In genomic region chr17:36897065-36897464, GRCm38 (mm10) we compare ENCODE assay signal across 28 mouse cellular contexts. TPM values are rescaled to one million over a fixed set of nuclear protein-coding genes. Genes with fewer than 3 reads are reported as not detected.
A peak's percentile ranks its signal among the peaks of the same experiment; 100 is the strongest.
DNase-seq lines count a peak whose midpoint lies in the region; ATAC-seq lines count a peak whose summit lies in the region.
"Had no signal": no experiment of that assay in that cellular context is flagged by ENCODE, and none has a peak within 500 bp of the region (broad histone marks: within the 10 kb centered on the region; RNA-seq: fewer than 3 reads in every experiment).

No protein-coding gene starts in this region.

- H3K36me3 ChIP-seq in heart, embryonic 10.5 days, result no peaks in the 10 kb centered on the region
- no peaks in the 10 kb centered on the region for H3K36me3 ChIP-seq in intestine, embryonic 14.5 days (ENCODE audit: control insufficient read depth, insufficient read depth, low read length)
- no peaks in the 10 kb centered on the region for H3K36me3 ChIP-seq in intestine, embryonic 16.5 days (ENCODE audit: control insufficient read depth, insufficient read depth, low read length)
- H3K36me3 ChIP-seq: embryonic facial prominence, embryonic 13.5 days; embryonic facial prominence, embryonic 15.5 days; forebrain, embryonic 10.5 days; forebrain, embryonic 12.5 days; G1E had no signal

- no peak overlapping the region for H3K9ac ChIP-seq in intestine, embryonic 14.5 days (ENCODE audit: low read length)
- H3K9ac ChIP-seq in intestine, embryonic 16.5 days (ENCODE audit: low read depth, low read length), result no peak overlapping the region
- H3K9ac ChIP-seq: embryonic facial prominence, embryonic 13.5 days; embryonic facial prominence, embryonic 15.5 days; forebrain, embryonic 12.5 days had no signal

- peak; percentile 80 for ATAC-seq in intestine, embryonic 14.5 days (replicated peaks; ENCODE audit: low FRiP score, low TSS enrichment, low read depth)
- ATAC-seq in intestine, embryonic 16.5 days, result peak; percentile 86
- no peak for ATAC-seq in monocyte, adult 5-6 weeks (replicated peaks; ENCODE audit: insufficient number of reproducible peaks, low FRiP score, low TSS enrichment, poor library complexity, severe bottlenecking)
- ATAC-seq: activated CD4-positive, CD25-positive, alpha-beta regulatory T cell, adult 4 months; CD4-positive, CD25-positive, alpha-beta regulatory T cell, adult 4 months; forebrain, embryonic 14.5 days; Patski had no signal

- no peak overlapping the region for H3K27ac ChIP-seq in heart, embryonic 10.5 days
- H3K27ac ChIP-seq in intestine, embryonic 14.5 days (ENCODE audit: low read depth), result peak overlapping the region; percentile 73
- peak overlapping the region; percentile 97 for H3K27ac ChIP-seq in intestine, embryonic 16.5 days (ENCODE audit: low read length)
- H3K27ac ChIP-seq: embryonic facial prominence, embryonic 13.5 days; embryonic facial prominence, embryonic 15.5 days; forebrain, embryonic 10.5 days; forebrain, embryonic 12.5 days had no signal

- no peaks in the 10 kb centered on the region for H3K4me1 ChIP-seq in heart, embryonic 10.5 days
- H3K4me1 ChIP-seq in intestine, embryonic 14.5 days (replicated peaks; ENCODE audit: control insufficient read depth, insufficient read depth, low read length), result no peaks in the 10 kb centered on the region
- H3K4me1 ChIP-seq in intestine, embryonic 16.5 days (ENCODE audit: control insufficient read depth, insufficient read depth, low read length), result 0 out of 2 replicates have a peak, but pooled peaks cover 2% of the 10 kb centered on the region
- H3K4me1 ChIP-seq: embryonic facial prominence, embryonic 13.5 days; embryonic facial prominence, embryonic 15.5 days; forebrain, embryonic 10.5 days; forebrain, embryonic 12.5 days had no signal

- peak; percentile 70 for DNase-seq in heart, adult 11 months
- DNase-seq in heart, embryonic 10.5 days (ENCODE audit: low spot score), result no peak
- no peak for DNase-seq in intestine, embryonic 14.5 days (ENCODE audit: low spot score)
- peak; percentile 89 for DNase-seq in large intestine, adult 2 months (ENCODE audit: low read depth, low spot score)
- no peak for DNase-seq in thymus, adult 18-20 months
- no peak for DNase-seq in gastrocnemius, adult 18-20 months (ENCODE audit: low spot score)
- DNase-seq: adrenal gland, adult 8-10 months; B cell, adult 2 months; cerebellum, adult 11-12 months had no signal

- H3K4me2 ChIP-seq in intestine, embryonic 14.5 days (ENCODE audit: low read length), result no peak overlapping the region
- peak overlapping the region; percentile 38 for H3K4me2 ChIP-seq in intestine, embryonic 16.5 days (ENCODE audit: low read depth, low read length)
- H3K4me2 ChIP-seq: embryonic facial prominence, embryonic 13.5 days; embryonic facial prominence, embryonic 15.5 days; forebrain, embryonic 12.5 days had no signal

- H3K9me3 ChIP-seq in heart, embryonic 10.5 days, result no peaks in the 10 kb centered on the region
- H3K9me3 ChIP-seq in intestine, embryonic 14.5 days (ENCODE audit: control insufficient read depth, low read length), result no peaks in the 10 kb centered on the region
- H3K9me3 ChIP-seq in intestine, embryonic 16.5 days (ENCODE audit: control insufficient read depth, low read length), result no peaks in the 10 kb centered on the region
- H3K9me3 ChIP-seq: embryonic facial prominence, embryonic 13.5 days; embryonic facial prominence, embryonic 15.5 days; forebrain, embryonic 10.5 days; forebrain, embryonic 12.5 days; G1E had no signal

- no peak overlapping the region for H3K4me3 ChIP-seq in heart, embryonic 10.5 days
- no peak overlapping the region for H3K4me3 ChIP-seq in intestine, embryonic 14.5 days (ENCODE audit: low read depth, low read length)
- H3K4me3 ChIP-seq in intestine, embryonic 16.5 days (ENCODE audit: low read length), result peak overlapping the region; percentile 17; the same call in 1 of the 2 replicates
- H3K4me3 ChIP-seq: embryonic facial prominence, embryonic 13.5 days; embryonic facial prominence, embryonic 15.5 days; erythroblast, embryonic 14.5 days; forebrain, embryonic 10.5 days; forebrain, embryonic 12.5 days had no signal

- no peaks in the 10 kb centered on the region for H3K27me3 ChIP-seq in heart, embryonic 10.5 days (ENCODE audit: insufficient read depth, poor library complexity, severe bottlenecking)
- H3K27me3 ChIP-seq in intestine, embryonic 14.5 days (replicated peaks; ENCODE audit: control insufficient read depth, insufficient read depth, low read length), result no peaks in the 10 kb centered on the region
- H3K27me3 ChIP-seq in intestine, embryonic 16.5 days (replicated peaks; ENCODE audit: control insufficient read depth, insufficient read depth, low read length), result no peaks in the 10 kb centered on the region
- H3K27me3 ChIP-seq: CH12.LX; embryonic facial prominence, embryonic 15.5 days; forebrain, embryonic 12.5 days had no signal

RNA-seq across cellular contexts. Expression of gene Trim31, which starts 0.9 kb away (rescaled TPM):
- polyA plus RNA-seq in heart, embryonic 10.5 days (2016; fragmentation: Nextera tagmentation; extraction: Ambion mirVana), result not detected in 2 replicates
- polyA plus RNA-seq in intestine, embryonic 14.5 days (2014; fragmentation: Nextera tagmentation; extraction: Ambion mirVana), result 21.4 and 25.7 TPM in 2 replicates
- 63.1 and 69.7 TPM in 2 replicates for polyA plus RNA-seq in intestine, embryonic 16.5 days (2015; fragmentation: Nextera tagmentation; extraction: Ambion mirVana)
- polyA plus RNA-seq in large intestine, adult 2 months (2012; rRNA removed), result 45.9 and 70.6 TPM in 2 replicates
- total RNA-seq in monocyte, adult 5-6 weeks (2017), result not detected in 3 replicates
- total RNA-seq in gastrocnemius, adult 18-20 months (2021), result not detected
- total RNA-seq: adrenal gland, adult 18-20 months; adrenal gland, adult 8-10 months; adrenal gland, postnatal 14 days; adrenal gland, postnatal 36 days; CH12.LX; common myeloid progenitor, adult 5-6 weeks; G1E had no signal
- polyA plus RNA-seq: activated CD4-positive, CD25-positive, alpha-beta regulatory T cell, adult 4 months; CD4-positive, CD25-positive, alpha-beta regulatory T cell, adult 4 months; cerebellum, adult 2 months; embryonic facial prominence, embryonic 11.5 days; embryonic facial prominence, embryonic 13.5 days; embryonic facial prominence, embryonic 15.5 days; erythroblast, embryonic 14.5 days; forebrain, embryonic 10.5 days; forebrain, embryonic 12.5 days; forebrain, embryonic 14.5 days; G1E; Patski had no signal

RNA-seq across cellular contexts. Expression of gene Trim40, which starts 7.1 kb away (rescaled TPM):
- not detected in 2 replicates for polyA plus RNA-seq in heart, embryonic 10.5 days (2016; fragmentation: Nextera tagmentation; extraction: Ambion mirVana)
- polyA plus RNA-seq in intestine, embryonic 14.5 days (2014; fragmentation: Nextera tagmentation; extraction: Ambion mirVana), result 0.11 and 0.78 TPM in 2 replicates
- 2.3 and 2.6 TPM in 2 replicates for polyA plus RNA-seq in intestine, embryonic 16.5 days (2015; fragmentation: Nextera tagmentation; extraction: Ambion mirVana)
- 65.2 and 73.9 TPM in 2 replicates for polyA plus RNA-seq in large intestine, adult 2 months (2012; rRNA removed)
- total RNA-seq in monocyte, adult 5-6 weeks (2017), result not detected in 3 replicates
- not detected for total RNA-seq in gastrocnemius, adult 18-20 months (2021)
- total RNA-seq: adrenal gland, postnatal 14 days; CH12.LX; common myeloid progenitor, adult 5-6 weeks; G1E had no signal
- polyA plus RNA-seq: activated CD4-positive, CD25-positive, alpha-beta regulatory T cell, adult 4 months; CD4-positive, CD25-positive, alpha-beta regulatory T cell, adult 4 months; embryonic facial prominence, embryonic 11.5 days; embryonic facial prominence, embryonic 13.5 days; embryonic facial prominence, embryonic 15.5 days; erythroblast, embryonic 14.5 days; forebrain, embryonic 10.5 days; forebrain, embryonic 12.5 days; forebrain, embryonic 14.5 days; G1E; Patski had no signal

RNA-seq across cellular contexts. Expression of gene Trim10, which starts 27.7 kb away (rescaled TPM):
- 18.6 and 21.5 TPM in 2 replicates for polyA plus RNA-seq in heart, embryonic 10.5 days (2016; fragmentation: Nextera tagmentation; extraction: Ambion mirVana)
- 0.97 and 1.6 TPM in 2 replicates for polyA plus RNA-seq in intestine, embryonic 14.5 days (2014; fragmentation: Nextera tagmentation; extraction: Ambion mirVana)
- 3.3 and 5.7 TPM in 2 replicates for polyA plus RNA-seq in intestine, embryonic 16.5 days (2015; fragmentation: Nextera tagmentation; extraction: Ambion mirVana)
- 0.12 and 0.24 TPM in 2 replicates for polyA plus RNA-seq in large intestine, adult 2 months (2012; rRNA removed)
- total RNA-seq in monocyte, adult 5-6 weeks (2017), result 0.49 to 16.6 TPM (median 11.1 TPM) in 3 replicates
- total RNA-seq in gastrocnemius, adult 18-20 months (2021), result not detected
- total RNA-seq: CH12.LX had no signal

RNA-seq across cellular contexts. Expression of gene Trim15, which starts 30.1 kb away (rescaled TPM):
- 0.20 TPM in 1 of 2 replicates, not detected in the other for polyA plus RNA-seq in heart, embryonic 10.5 days (2016; fragmentation: Nextera tagmentation; extraction: Ambion mirVana)
- polyA plus RNA-seq in intestine, embryonic 14.5 days (2014; fragmentation: Nextera tagmentation; extraction: Ambion mirVana), result 1.2 and 1.3 TPM in 2 replicates
- 8.5 and 11.6 TPM in 2 replicates for polyA plus RNA-seq in intestine, embryonic 16.5 days (2015; fragmentation: Nextera tagmentation; extraction: Ambion mirVana)
- 49.0 and 59.4 TPM in 2 replicates for polyA plus RNA-seq in large intestine, adult 2 months (2012; rRNA removed)
- total RNA-seq in monocyte, adult 5-6 weeks (2017), result not detected in 3 replicates
- not detected for total RNA-seq in gastrocnemius, adult 18-20 months (2021)
- total RNA-seq: adrenal gland, adult 18-20 months; adrenal gland, postnatal 14 days; CH12.LX had no signal
- polyA plus RNA-seq: activated CD4-positive, CD25-positive, alpha-beta regulatory T cell, adult 4 months; G1E had no signal

RNA-seq across cellular contexts. Expression of gene Rnf39, which starts 45.7 kb away (rescaled TPM):
- polyA plus RNA-seq in heart, embryonic 10.5 days (2016; fragmentation: Nextera tagmentation; extraction: Ambion mirVana), result not detected in 2 replicates
- polyA plus RNA-seq in intestine, embryonic 14.5 days (2014; fragmentation: Nextera tagmentation; extraction: Ambion mirVana), result 1.3 and 1.5 TPM in 2 replicates
- 1.8 and 2.4 TPM in 2 replicates for polyA plus RNA-seq in intestine, embryonic 16.5 days (2015; fragmentation: Nextera tagmentation; extraction: Ambion mirVana)
- 4.7 and 4.8 TPM in 2 replicates for polyA plus RNA-seq in large intestine, adult 2 months (2012; rRNA removed)
- total RNA-seq in monocyte, adult 5-6 weeks (2017), result 2.6 TPM in 1 of 3 replicates, not detected in the others
- total RNA-seq in gastrocnemius, adult 18-20 months (2021), result under 1 TPM; 0.23 to 0.24 TPM
- total RNA-seq: CH12.LX, G1E had no signal
- polyA plus RNA-seq: activated CD4-positive, CD25-positive, alpha-beta regulatory T cell, adult 4 months; CD4-positive, CD25-positive, alpha-beta regulatory T cell, adult 4 months; erythroblast, embryonic 14.5 days; G1E had no signal

Comparison
In these comparisons a context has a peak if more than half of its experiments do, and no peak if none do; other contexts are left out.
1. DNase-seq: peak in heart, adult 11 months (single experiment) and large intestine, adult 2 months (single experiment); none in heart, embryonic 10.5 days (single experiment), intestine, embryonic 14.5 days (single experiment), thymus, adult 18-20 months (0 of 2) and gastrocnemius, adult 18-20 months (single experiment).
2. RNA of gene Trim31, which starts 0.9 kb away (polyA plus RNA-seq): 63.1 to 69.7 TPM in intestine, embryonic 16.5 days, 45.9 to 70.6 TPM in large intestine, adult 2 months and 21.4 to 25.7 TPM in intestine, embryonic 14.5 days; not detected in heart, embryonic 10.5 days; every median in the first group is over 10 times any median in the second.
3. RNA of gene Trim40, which starts 7.1 kb away (polyA plus RNA-seq): 65.2 to 73.9 TPM in large intestine, adult 2 months; 2.3 to 2.6 TPM in intestine, embryonic 16.5 days, 0.11 to 0.78 TPM in intestine, embryonic 14.5 days and not detected in heart, embryonic 10.5 days; every median in the first group is over 10 times any median in the second.